Mouse (Mus musculus) ES-Bruce4 (cell line): ENCODE measurements at regions not wholly inside any gene's neighbourhood (a gene's known extent, or its start where the extent isn't known, plus 50 kb on each side); places are given as distances from the start of the nearest gene placed in this dataset.

ENCODE experiments used
- CTCF ChIP-seq: IDR thresholded peaks from one replicate; pipeline ENCODE4 v1.8.1; 2011; ENCODE audit warnings: low read depth, low read length
- EP300 ChIP-seq: IDR thresholded peaks from 2 replicates; pipeline ENCODE4 v1.6.1; 2011; ENCODE audit warnings: low read depth, low read length; ENCODE audit not compliant: insufficient read depth
- POLR2A ChIP-seq: IDR thresholded peaks from one replicate; pipeline ENCODE4 v1.8.1; 2011; ENCODE audit warnings: low read length; ENCODE audit not compliant: insufficient read depth

DNA sequence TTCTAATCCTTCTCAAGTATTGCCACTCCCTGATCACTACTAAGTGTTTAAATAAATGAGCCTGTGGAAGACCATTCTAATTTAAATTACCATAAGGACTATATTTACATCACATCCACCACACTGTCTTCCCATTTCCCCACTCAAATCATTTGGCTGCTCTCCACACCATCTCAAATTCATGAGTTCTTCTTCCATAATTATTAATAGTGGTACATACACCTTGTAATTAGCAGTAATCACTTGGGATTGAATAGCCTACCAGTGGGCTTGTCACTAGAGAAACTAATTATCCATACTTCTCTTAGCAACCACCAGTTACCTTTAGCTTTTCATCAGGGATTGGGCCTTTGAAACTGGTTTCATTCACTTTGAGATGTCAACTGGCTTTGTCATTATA lies 612.3 kb upstream of the Stxbp6 start:
- TF ChIP-seq EP300 = no peak
- TF ChIP-seq CTCF = no peak
- no peak for TF ChIP-seq POLR2A
